Mouse (Mus musculus) stomach, postnatal 0 days (tissue): ENCODE data around the gene Zfp82. TPM values are rescaled to one million over a fixed set of nuclear protein-coding genes. Genes with fewer than 3 reads are reported as not detected.
"Not testable (repeated sequence)": the region's sequence is repeated elsewhere in the genome, so short reads cannot be mapped to it uniquely, and the experiment has no call there.

Source experiments
- ATAC-seq: fragments of 200-750 bp; cut with Nextera tagmentation; 2 replicates; pipeline ENCODE4 v1.8.0; 2017; ENCODE audit not compliant: low FRiP score, low TSS enrichment
- DNase-seq: peaks from one replicate; pipeline ENCODE4 v3.0.0-alpha.2; 2016; ENCODE audit warnings: low spot score
- H3K27ac ChIP-seq: fragments of 300-500 bp; sonication (generic); replicated peaks from 2 replicates; pipeline ENCODE4 v1.5.1; 2014; ENCODE audit warnings: mild to moderate bottlenecking, control low read depth
- H3K27me3 ChIP-seq: fragments of 300-500 bp; sonication (generic); 2 replicates; pipeline ENCODE4 v1.6.1; 2014; ENCODE audit warnings: low read length; ENCODE audit not compliant: control insufficient read depth, insufficient read depth
- H3K36me3 ChIP-seq: fragments of 300-500 bp; sonication (generic); 2 replicates; pipeline ENCODE4 v1.6.1; 2014; ENCODE audit warnings: low read length, mixed read lengths; ENCODE audit not compliant: control insufficient read depth, insufficient read depth
- H3K4me1 ChIP-seq: fragments of 300-500 bp; sonication (generic); replicated peaks from 2 replicates; pipeline ENCODE4 v1.6.1; 2014; ENCODE audit warnings: antibody characterized with exemption; ENCODE audit not compliant: control insufficient read depth, insufficient read depth
- H3K4me2 ChIP-seq: fragments of 300-500 bp; sonication (generic); replicated peaks from 2 replicates; pipeline ENCODE4 v1.6.1; 2014; ENCODE audit warnings: low read depth, mild to moderate bottlenecking, control low read depth, moderate library complexity
- H3K4me3 ChIP-seq: fragments of 300-500 bp; sonication (generic); 2 replicates; pipeline ENCODE4 v1.5.1; 2014; ENCODE audit warnings: low read depth, low read length, control low read depth
- H3K9ac ChIP-seq: fragments of 300-500 bp; sonication (generic); 2 replicates; pipeline ENCODE4 v1.6.1; 2014; ENCODE audit warnings: mild to moderate bottlenecking, low read length, control low read depth, mixed read lengths
- H3K9me3 ChIP-seq: fragments of 300-500 bp; sonication (generic); 2 replicates; pipeline ENCODE4 v1.6.1; 2016; ENCODE audit warnings: low read length; ENCODE audit not compliant: control insufficient read depth
- CTCF ChIP-seq: IDR thresholded peaks from 2 replicates; pipeline ENCODE4 v1.5.1; 2016; ENCODE audit warnings: antibody characterized with exemption, low read depth, mild to moderate bottlenecking, moderate library complexity
- EP300 ChIP-seq: optimal IDR thresholded peaks from 2 replicates; pipeline ENCODE3; 2016; ENCODE audit warnings: antibody characterized with exemption
- WGBS: fragments of 180-500 bp; shearing (Covaris S2); extraction: QIAGEN DNeasy Blood & Tissue Kit; methylation state at CpG from one replicate; pipeline ENCODE4 v1.1.7; 2014; 5-methylcytosine and 5-hydroxymethylcytosine counted together
- polyA plus RNA-seq: library from polyadenylated mRNA; unstranded; fragments of >200 nt; fragmentation: Nextera tagmentation; extraction: Ambion mirVana; gene quantifications from 2 replicates; pipeline ENCODE4 v1.2.1, GENCODE M21; 2015

Zfp82 gene
- polyA plus RNA-seq: 1.9 and 2.1 TPM in 2 replicates

- Histone ChIP-seq H3K4me3 (peak within 1 kb of the TSS; percentile 82), H3K36me3 (no peaks in the 10 kb centered on the region), H3K4me2 (peak within 1 kb of the TSS; percentile 99), H3K4me1 (no peaks in the 10 kb centered on the region), H3K9me3 (no peaks in the 10 kb centered on the region), H3K27ac (0 out of 2 replicates have a peak within 1 kb of the TSS, but pooled peaks have one; percentile 49), H3K27me3 (no peaks in the 10 kb centered on the region), H3K9ac (peak within 1 kb of the TSS; percentile 70)
- WGBS: under 1% methylated on average over 47 of the region's 50 CpGs
- TF ChIP-seq CTCF (no peak), EP300 (no peak)
- ATAC-seq (peak; percentile 63), DNase-seq (peak; percentile 75)
These were observed at the start of gene Zfp82 for GRCm38 (mm10) chr7:30072146-30073028. Gene Zfp82 (minus strand): TSS chr7:30072900.

GRCm38 (mm10) chr7:30122188-30122530 is 49.5 kb upstream of the Zfp82 start:
- ATAC-seq: peak; percentile 38; the same call in 1 of the 2 replicates
- TF ChIP-seq EP300 (no peak), CTCF (no peak)
- H3K27ac ChIP-seq: peak overlapping the region; percentile 61
- peak overlapping the region; percentile 64 for H3K4me2 ChIP-seq
- peak overlapping the region; percentile 71 for H3K9ac ChIP-seq
- H3K27me3 ChIP-seq: no peaks in the 10 kb centered on the region
- WGBS: 4% methylated on average over 15 of the region's 15 CpGs
- no peaks in the 10 kb centered on the region for H3K4me1 ChIP-seq
- H3K36me3 ChIP-seq: no peaks in the 10 kb centered on the region
- peak overlapping the region; percentile 63 for H3K4me3 ChIP-seq
- no peak for DNase-seq
- H3K9me3 ChIP-seq: no peaks in the 10 kb centered on the region

GRCm38 (mm10) chr7:30121308-30122187 is 48.8 kb upstream of the Zfp82 start, which contains the start of gene Zfp382:
Gene Zfp382 (plus strand): TSS chr7:30121942.
- Histone ChIP-seq H3K36me3 (no peaks in the 10 kb centered on the region), H3K9me3 (no peaks in the 10 kb centered on the region), H3K27ac (peak within 1 kb of the TSS; percentile 61), H3K4me1 (no peaks in the 10 kb centered on the region), H3K27me3 (no peaks in the 10 kb centered on the region), H3K4me2 (peak within 1 kb of the TSS; percentile 64), H3K4me3 (peak within 1 kb of the TSS; percentile 63), H3K9ac (peak within 1 kb of the TSS; percentile 71)
- DNase-seq: peak; percentile 84
- TF ChIP-seq CTCF (peak; percentile 34), EP300 (no peak)
- ATAC-seq: peak; percentile 92
- under 1% methylated on average over 61 of the region's 61 CpGs for WGBS

- not testable (repeated sequence) for ATAC-seq, H3K27me3 ChIP-seq, H3K4me3 ChIP-seq, H3K9ac ChIP-seq, DNase-seq, H3K27ac ChIP-seq, H3K36me3 ChIP-seq, H3K9me3 ChIP-seq, H3K4me1 ChIP-seq, H3K4me2 ChIP-seq
- WGBS: 95% methylated on average over 12 of the region's 12 CpGs
These were observed 45.2 kb upstream of the Zfp82 start for GRCm38 (mm10) chr7:30117935-30118334.

- Histone ChIP-seq H3K27ac (no peak overlapping the region), H3K27me3 (no peaks in the 10 kb centered on the region), H3K4me3 (no peak overlapping the region), H3K4me1 (no peaks in the 10 kb centered on the region), H3K4me2 (no peak overlapping the region), H3K36me3 (no peaks in the 10 kb centered on the region), H3K9me3 (0 out of 2 replicates have a peak, but pooled peaks cover 2% of the 10 kb centered on the region), H3K9ac (no peak overlapping the region)
- 86% methylated on average over 5 of the region's 5 CpGs for WGBS
- no peak for ATAC-seq
- TF ChIP-seq EP300 (no peak), CTCF (no peak)
- no peak for DNase-seq
These were observed 43.4 kb upstream of the Zfp82 start for GRCm38 (mm10) chr7:30116076-30116475.
